Mouse (Mus musculus): Measurements from ENCODE around the gene Pcsk4. TPM values are rescaled to one million over a fixed set of nuclear protein-coding genes. Genes with fewer than 3 reads are reported as not detected.
"Not testable (repeated sequence)": the region's sequence is repeated elsewhere in the genome, so short reads cannot be mapped to it uniquely, and the experiment has no call there.

Pcsk4 gene
- polyA plus RNA-seq, 1 experiment from 2014 or later: 2.9 TPM

DNA sequence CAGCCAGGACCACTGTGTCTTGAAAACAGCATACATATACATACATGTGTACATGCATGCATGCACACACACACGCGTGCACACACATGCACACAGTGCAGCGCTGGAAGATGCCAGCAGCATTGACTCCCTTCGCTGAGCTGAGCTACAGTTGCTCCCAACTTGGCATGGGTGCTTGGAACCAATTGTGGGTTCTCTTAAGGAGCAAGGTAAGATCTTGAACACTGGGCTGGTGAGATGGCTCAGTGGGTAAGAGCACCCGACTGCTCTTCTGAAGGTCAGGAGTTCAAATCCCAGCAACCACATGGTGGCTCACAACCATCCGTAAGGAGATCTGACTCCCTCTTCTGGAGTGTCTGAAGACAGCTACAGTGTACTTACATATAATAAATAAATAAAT, 16.6 kb upstream of the Pcsk4 start:
- H3K27ac ChIP-seq (replicated peaks; ENCODE audit: low read depth, low read length); ATAC-seq (replicated peaks; ENCODE audit: insufficient number of reproducible peaks, low FRiP score, low TSS enrichment, low read depth); H3K9ac ChIP-seq (replicated peaks; ENCODE audit: low read length); H3K36me3 ChIP-seq (replicated peaks; ENCODE audit: control insufficient read depth, insufficient read depth, low read depth, low read length); DNase-seq (ENCODE audit: low spot score); H3K9me3 ChIP-seq (replicated peaks; ENCODE audit: control insufficient read depth, low read length); H3K4me3 ChIP-seq (ENCODE audit: low read depth, low read length); H3K4me1 ChIP-seq (ENCODE audit: control insufficient read depth, insufficient read depth, low read length); H3K4me2 ChIP-seq (ENCODE audit: low read depth, low read length): not testable (repeated sequence)
- H3K27me3 ChIP-seq (ENCODE audit: control insufficient read depth, insufficient read depth, low read length): peaks cover 89% of the 10 kb centered on the region
- 72% methylated on average over 5 of the region's 6 CpGs for WGBS

DNA sequence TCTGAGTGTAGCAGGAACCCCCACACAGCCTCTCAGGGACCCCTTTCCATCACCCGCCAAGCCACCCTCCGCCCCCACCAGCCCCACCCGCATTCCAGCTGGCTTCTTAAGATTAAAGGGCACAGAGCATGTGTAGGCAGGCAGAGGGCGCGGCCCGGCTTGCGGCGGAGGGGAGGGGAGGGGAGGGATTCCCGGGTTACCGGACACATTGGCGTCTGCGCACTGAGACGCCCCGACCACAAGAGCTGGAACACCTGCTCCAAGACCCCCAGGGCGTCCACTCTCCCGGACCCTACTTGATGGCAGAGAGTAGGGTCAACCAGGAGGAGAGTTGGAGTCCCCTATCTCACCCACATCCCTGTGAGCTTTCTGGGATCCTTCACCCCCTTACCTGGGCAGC, 15.8 kb upstream of the Pcsk4 start:
- H3K4me2 ChIP-seq (ENCODE audit: low read depth, low read length): peak overlapping the region; percentile 19
- H3K9ac ChIP-seq (replicated peaks; ENCODE audit: low read length): no peak overlapping the region
- H3K36me3 ChIP-seq (replicated peaks; ENCODE audit: control insufficient read depth, insufficient read depth, low read depth, low read length): no peaks in the 10 kb centered on the region
- H3K27me3 ChIP-seq (ENCODE audit: control insufficient read depth, insufficient read depth, low read length): peaks cover 94% of the 10 kb centered on the region
- peak overlapping the region; percentile 14; the same call in 1 of the 2 replicates for H3K4me3 ChIP-seq (ENCODE audit: low read depth, low read length)
- H3K9me3 ChIP-seq (replicated peaks; ENCODE audit: control insufficient read depth, low read length): no peaks in the 10 kb centered on the region
- ATAC-seq (replicated peaks; ENCODE audit: insufficient number of reproducible peaks, low FRiP score, low TSS enrichment, low read depth) (no peak), DNase-seq (ENCODE audit: low spot score) (no peak)
- WGBS: 1% methylated on average over 15 of the region's 16 CpGs
- H3K4me1 ChIP-seq (ENCODE audit: control insufficient read depth, insufficient read depth, low read length): peaks cover 6% of the 10 kb centered on the region
- no peak overlapping the region for H3K27ac ChIP-seq (replicated peaks; ENCODE audit: low read depth, low read length)

DNA sequence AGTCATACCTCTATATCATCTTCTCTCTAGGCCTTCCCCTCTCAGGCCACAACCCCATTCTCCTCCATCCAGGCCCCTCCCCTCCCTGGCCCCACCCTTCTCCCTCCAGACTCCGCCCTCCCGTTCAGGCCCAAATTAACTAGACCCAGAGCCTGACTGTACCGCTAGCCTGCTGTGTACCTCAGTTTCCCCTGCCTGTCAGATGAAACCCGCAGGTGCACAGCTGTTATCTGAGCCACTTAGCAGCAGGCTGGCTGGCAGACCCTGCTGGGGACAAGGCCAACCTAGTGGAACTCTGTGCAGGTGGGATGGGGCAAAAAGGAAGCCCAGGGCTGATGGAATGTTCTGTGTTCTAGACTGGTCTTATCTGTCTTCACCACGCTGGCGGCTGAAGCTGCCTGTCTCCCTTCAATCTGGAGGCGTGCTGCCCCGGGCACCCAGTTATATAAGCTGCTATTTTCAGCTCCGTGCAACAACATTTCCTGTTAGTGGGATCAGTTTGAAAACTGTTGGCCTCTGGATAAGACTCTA, 14.9 kb upstream of the Pcsk4 start:
- no peak overlapping the region for H3K9ac ChIP-seq (replicated peaks; ENCODE audit: low read length)
- no peak for DNase-seq (ENCODE audit: low spot score)
- ATAC-seq (replicated peaks; ENCODE audit: insufficient number of reproducible peaks, low FRiP score, low TSS enrichment, low read depth): no peak
- 37% methylated on average over 9 of the region's 9 CpGs for WGBS
- no peak overlapping the region for H3K4me3 ChIP-seq (ENCODE audit: low read depth, low read length)
- peaks cover 6% of the 10 kb centered on the region for H3K4me1 ChIP-seq (ENCODE audit: control insufficient read depth, insufficient read depth, low read length)
- no peak overlapping the region for H3K4me2 ChIP-seq (ENCODE audit: low read depth, low read length)
- H3K9me3 ChIP-seq (replicated peaks; ENCODE audit: control insufficient read depth, low read length): no peaks in the 10 kb centered on the region
- H3K27me3 ChIP-seq (ENCODE audit: control insufficient read depth, insufficient read depth, low read length): peaks cover 85% of the 10 kb centered on the region
- H3K27ac ChIP-seq (replicated peaks; ENCODE audit: low read depth, low read length): no peak overlapping the region
- H3K36me3 ChIP-seq (replicated peaks; ENCODE audit: control insufficient read depth, insufficient read depth, low read depth, low read length): no peaks in the 10 kb centered on the region

DNA sequence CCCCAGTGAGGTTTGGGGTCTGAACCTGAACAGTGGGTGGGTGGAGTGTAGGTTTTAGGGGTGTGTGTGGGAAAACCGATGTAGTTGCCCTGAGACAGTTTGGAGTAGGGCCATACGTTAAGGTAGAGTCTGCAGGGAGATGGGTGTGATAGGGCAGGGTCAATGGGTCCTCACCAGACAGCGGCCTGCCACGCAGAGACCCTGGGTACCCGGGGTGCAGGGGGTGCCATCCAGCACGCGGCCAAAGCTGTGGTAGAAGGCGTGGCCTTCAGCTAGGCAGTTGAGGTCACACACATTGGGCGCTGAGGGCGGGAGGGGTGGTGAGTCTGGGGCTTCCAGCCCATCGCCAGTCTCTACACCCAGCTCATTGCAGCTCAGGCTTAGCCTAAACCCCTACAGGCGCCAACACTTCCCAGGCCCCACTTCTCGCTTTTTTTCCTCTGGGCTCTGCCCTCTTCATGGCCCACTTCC, 14.2 kb upstream of the Pcsk4 start:
- Histone ChIP-seq H3K4me3 (ENCODE audit: low read depth, low read length) (no peak overlapping the region), H3K9ac (replicated peaks; ENCODE audit: low read length) (no peak overlapping the region), H3K4me1 (ENCODE audit: control insufficient read depth, insufficient read depth, low read length) (peaks cover 5% of the 10 kb centered on the region), H3K27ac (replicated peaks; ENCODE audit: low read depth, low read length) (no peak overlapping the region), H3K4me2 (ENCODE audit: low read depth, low read length) (peak overlapping the region; percentile 0), H3K36me3 (replicated peaks; ENCODE audit: control insufficient read depth, insufficient read depth, low read depth, low read length) (no peaks in the 10 kb centered on the region), H3K9me3 (replicated peaks; ENCODE audit: control insufficient read depth, low read length) (no peaks in the 10 kb centered on the region), H3K27me3 (ENCODE audit: control insufficient read depth, insufficient read depth, low read length) (peaks cover 78% of the 10 kb centered on the region)
- ATAC-seq (replicated peaks; ENCODE audit: insufficient number of reproducible peaks, low FRiP score, low TSS enrichment, low read depth) (peak; percentile 4; the same call in 1 of the 2 replicates), DNase-seq (ENCODE audit: low spot score) (no peak)
- 22% methylated on average over 11 of the region's 13 CpGs for WGBS

DNA sequence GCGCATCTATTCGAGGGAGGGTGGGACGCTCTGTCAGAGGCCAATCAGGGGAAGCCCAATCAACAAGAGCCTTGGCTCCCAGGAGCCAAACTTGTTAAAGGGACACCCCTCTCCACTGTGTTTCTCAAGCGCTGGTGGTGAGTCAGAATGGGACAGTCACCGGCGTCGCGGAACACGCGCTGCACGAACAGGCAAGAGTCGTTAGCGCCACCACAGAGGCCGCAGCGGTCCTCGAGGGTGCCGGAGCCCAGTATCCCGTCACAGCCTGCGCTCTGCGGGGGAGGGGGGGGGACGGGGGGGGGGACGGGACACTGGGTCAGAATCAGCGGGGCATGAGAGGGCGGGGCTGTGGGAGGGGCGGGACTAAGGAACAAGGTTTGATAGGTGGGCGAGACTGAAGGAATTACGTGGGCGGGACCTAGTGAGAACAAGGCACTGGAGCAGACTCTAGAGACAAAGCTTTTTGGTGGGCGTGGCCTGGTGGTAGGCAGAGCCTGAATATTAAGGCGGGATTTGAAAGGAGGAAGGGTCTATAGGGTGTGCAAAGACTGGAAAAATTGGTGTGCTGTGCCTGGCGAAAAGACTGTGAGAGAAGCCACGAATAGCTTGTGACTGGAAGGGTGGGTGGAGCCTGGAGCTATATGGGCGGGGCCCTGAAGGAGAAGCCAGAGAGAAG, 13.6 kb upstream of the Pcsk4 start:
- H3K9me3 ChIP-seq (replicated peaks; ENCODE audit: control insufficient read depth, low read length): no peaks in the 10 kb centered on the region
- peak overlapping the region; percentile 42 for H3K4me2 ChIP-seq (ENCODE audit: low read depth, low read length)
- 1% methylated on average over 25 of the region's 33 CpGs for WGBS
- DNase-seq (ENCODE audit: low spot score) (peak; percentile 85), ATAC-seq (replicated peaks; ENCODE audit: insufficient number of reproducible peaks, low FRiP score, low TSS enrichment, low read depth) (peak; percentile 30; the same call in 1 of the 2 replicates)
- H3K4me1 ChIP-seq (ENCODE audit: control insufficient read depth, insufficient read depth, low read length): peaks cover 2% of the 10 kb centered on the region; the same call in 1 of the 2 replicates
- peaks cover 72% of the 10 kb centered on the region for H3K27me3 ChIP-seq (ENCODE audit: control insufficient read depth, insufficient read depth, low read length)
- H3K9ac ChIP-seq (replicated peaks; ENCODE audit: low read length): 0 out of 2 replicates have a peak overlapping the region, but pooled peaks have one; percentile 3
- H3K4me3 ChIP-seq (ENCODE audit: low read depth, low read length): peak overlapping the region; percentile 28
- H3K36me3 ChIP-seq (replicated peaks; ENCODE audit: control insufficient read depth, insufficient read depth, low read depth, low read length): no peaks in the 10 kb centered on the region
- H3K27ac ChIP-seq (replicated peaks; ENCODE audit: low read depth, low read length): no peak overlapping the region

DNA sequence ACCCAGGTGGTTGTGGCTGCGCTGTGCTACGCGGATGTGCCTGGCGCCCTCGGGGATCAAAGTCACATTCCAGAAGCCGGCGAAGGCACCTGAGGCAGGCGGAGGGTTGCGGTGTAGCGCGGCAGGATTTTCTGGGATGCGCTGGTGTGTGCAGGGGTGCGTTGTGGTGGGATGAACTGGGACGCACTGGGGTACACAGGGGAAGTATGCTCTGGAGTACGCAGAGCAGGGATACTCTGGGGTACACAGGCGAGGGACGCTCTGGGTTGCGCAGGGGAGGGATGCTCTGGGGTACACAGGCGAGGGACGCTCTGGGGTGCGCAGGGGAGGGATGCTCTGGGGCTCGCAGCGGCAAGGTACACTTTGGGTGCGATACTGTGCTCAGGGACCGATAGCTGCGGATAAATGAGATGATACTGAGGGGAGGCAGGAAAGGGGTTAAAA, 13.0 kb upstream of the Pcsk4 start:
- no peak for DNase-seq (ENCODE audit: low spot score)
- Histone ChIP-seq H3K36me3 (replicated peaks; ENCODE audit: control insufficient read depth, insufficient read depth, low read depth, low read length) (no peaks in the 10 kb centered on the region), H3K9me3 (replicated peaks; ENCODE audit: control insufficient read depth, low read length) (no peaks in the 10 kb centered on the region), H3K4me3 (ENCODE audit: low read depth, low read length) (peak overlapping the region; percentile 28), H3K27ac (replicated peaks; ENCODE audit: low read depth, low read length) (no peak overlapping the region), H3K4me1 (ENCODE audit: control insufficient read depth, insufficient read depth, low read length) (peaks cover 2% of the 10 kb centered on the region; the same call in 1 of the 2 replicates), H3K4me2 (ENCODE audit: low read depth, low read length) (peak overlapping the region; percentile 42; the same call in 1 of the 2 replicates), H3K27me3 (ENCODE audit: control insufficient read depth, insufficient read depth, low read length) (peaks cover 67% of the 10 kb centered on the region), H3K9ac (replicated peaks; ENCODE audit: low read length) (no peak overlapping the region)
- ATAC-seq (replicated peaks; ENCODE audit: insufficient number of reproducible peaks, low FRiP score, low TSS enrichment, low read depth): no peak
- WGBS: 2% methylated on average over 26 of the region's 26 CpGs

DNA sequence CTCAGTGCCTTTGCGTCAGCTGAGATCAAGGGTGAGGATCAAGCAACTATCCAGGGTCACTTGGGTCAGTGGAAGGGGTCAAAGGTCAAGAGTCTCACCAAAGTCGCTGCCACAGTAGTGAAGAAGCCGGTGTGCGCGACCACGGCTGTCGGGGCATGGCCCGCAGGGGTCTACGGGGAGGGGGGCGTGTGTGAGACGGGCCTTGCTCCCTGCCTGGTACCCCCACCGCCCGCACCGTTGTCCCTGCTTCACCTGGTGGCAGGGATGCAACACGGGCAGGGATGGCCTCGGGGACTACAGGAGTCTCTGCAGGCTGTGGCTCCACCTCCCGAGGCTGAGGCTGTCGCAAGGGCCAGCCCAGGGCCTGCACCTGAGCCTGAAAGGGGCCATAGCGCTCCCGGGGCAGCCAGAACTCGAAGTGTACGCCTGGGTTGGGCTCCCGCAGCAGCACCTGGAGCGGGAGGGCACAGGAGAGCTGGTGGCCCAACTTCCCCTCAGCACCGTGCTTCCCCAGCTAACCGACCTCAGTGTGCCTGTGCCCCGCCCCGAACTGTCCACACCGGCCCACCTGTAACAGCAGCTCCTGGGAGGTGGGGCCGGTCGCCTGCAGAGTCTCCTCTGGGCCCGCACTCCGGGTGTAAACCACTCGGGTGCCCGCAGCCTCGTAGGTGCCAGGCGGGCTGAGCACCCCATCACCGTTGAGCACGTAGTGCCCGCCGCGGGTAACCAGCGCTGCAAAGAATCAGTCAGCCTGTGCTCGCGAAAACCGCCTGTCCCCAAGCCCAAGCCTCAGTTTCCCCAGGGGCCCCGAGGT, 12.4 kb upstream of the Pcsk4 start:
- Histone ChIP-seq H3K4me2 (ENCODE audit: low read depth, low read length) (no peak overlapping the region; the same call in 1 of the 2 replicates), H3K4me1 (ENCODE audit: control insufficient read depth, insufficient read depth, low read length) (peaks cover 2% of the 10 kb centered on the region; the same call in 1 of the 2 replicates), H3K27ac (replicated peaks; ENCODE audit: low read depth, low read length) (no peak overlapping the region), H3K36me3 (replicated peaks; ENCODE audit: control insufficient read depth, insufficient read depth, low read depth, low read length) (no peaks in the 10 kb centered on the region), H3K4me3 (ENCODE audit: low read depth, low read length) (peak overlapping the region; percentile 9), H3K9me3 (replicated peaks; ENCODE audit: control insufficient read depth, low read length) (no peaks in the 10 kb centered on the region), H3K9ac (replicated peaks; ENCODE audit: low read length) (no peak overlapping the region), H3K27me3 (ENCODE audit: control insufficient read depth, insufficient read depth, low read length) (peaks cover 62% of the 10 kb centered on the region)
- 2% methylated on average over 46 of the region's 47 CpGs for WGBS
- ATAC-seq (replicated peaks; ENCODE audit: insufficient number of reproducible peaks, low FRiP score, low TSS enrichment, low read depth): no peak
- no peak for DNase-seq (ENCODE audit: low spot score)
